Mouse (Mus musculus) megakaryocyte, embryonic 14.5 days (primary cell): ENCODE measurements around the gene Rap1gds1.

Experiments used
- FLI1 ChIP-seq: IDR thresholded peaks from 2 replicates; pipeline ENCODE4 v1.6.1; 2012; ENCODE audit warnings: low read length, inconsistent platforms, mixed read lengths
- GATA1 ChIP-seq: IDR thresholded peaks from 3 replicates; pipeline ENCODE4 v1.6.1; 2012; ENCODE audit warnings: mixed read lengths, low read length, inconsistent platforms, borderline replicate concordance

- no peak for TF ChIP-seq GATA1
- TF ChIP-seq FLI1, result no peak
These were observed 116.5 kb downstream of the Rap1gds1 start for GRCm38 (mm10) chr3:138958527-138958926.
